In genomic region chr17:56729656-56730055, GRCm38 (mm10) we compare ENCODE assay signal across 21 mouse cellular contexts. TPM values are rescaled to one million over a fixed set of nuclear protein-coding genes. Genes with fewer than 3 reads are reported as not detected.
DNase-seq lines count a peak whose midpoint lies in the region; ATAC-seq lines count a peak whose summit lies in the region.
"Had no signal": no experiment of that assay in that cellular context is flagged by ENCODE, and none has a peak within 500 bp of the region (broad histone marks: within the 10 kb centered on the region; RNA-seq: fewer than 3 reads in every experiment).

No protein-coding gene starts in this region.

- H3K4me1 ChIP-seq in forebrain, embryonic 10.5 days, result peaks cover 48% of the 10 kb centered on the region
- peaks cover 5% of the 10 kb centered on the region; the same call in 1 of the 2 replicates for H3K4me1 ChIP-seq in forebrain, embryonic 16.5 days (replicated peaks; ENCODE audit: control insufficient read depth, insufficient read depth, low read length)
- H3K4me1 ChIP-seq in lung, embryonic 15.5 days, result peaks cover 22% of the 10 kb centered on the region
- H3K4me1 ChIP-seq in limb, embryonic 10.5 days, result peaks cover 40% of the 10 kb centered on the region

- H3K4me2 ChIP-seq in forebrain, embryonic 16.5 days (ENCODE audit: low read length), result no peak overlapping the region
- H3K4me2 ChIP-seq in lung, embryonic 15.5 days, result no peak overlapping the region
- H3K4me2 ChIP-seq: embryonic facial prominence, embryonic 13.5 days; embryonic facial prominence, embryonic 15.5 days; forebrain, embryonic 13.5 days; forebrain, embryonic 15.5 days had no signal

- no peak overlapping the region for H3K9ac ChIP-seq in forebrain, embryonic 16.5 days (replicated peaks; ENCODE audit: low read depth, low read length)
- no peak overlapping the region for H3K9ac ChIP-seq in lung, embryonic 15.5 days
- H3K9ac ChIP-seq: embryonic facial prominence, embryonic 13.5 days; embryonic facial prominence, embryonic 15.5 days; forebrain, embryonic 13.5 days; forebrain, embryonic 15.5 days had no signal

- H3K36me3 ChIP-seq in forebrain, embryonic 10.5 days (replicated peaks), result peaks cover 3% of the 10 kb centered on the region; the same call in 1 of the 2 replicates
- no peaks in the 10 kb centered on the region for H3K36me3 ChIP-seq in forebrain, embryonic 16.5 days (ENCODE audit: control insufficient read depth, insufficient read depth)
- H3K36me3 ChIP-seq in lung, embryonic 15.5 days, result no peaks in the 10 kb centered on the region
- H3K36me3 ChIP-seq in limb, embryonic 10.5 days, result peaks cover 10% of the 10 kb centered on the region; the same call in 1 of the 2 replicates
- H3K36me3 ChIP-seq: embryonic facial prominence, embryonic 15.5 days had no signal

- no peak for ATAC-seq in forebrain, embryonic 16.5 days
- ATAC-seq in lung, embryonic 15.5 days (ENCODE audit: borderline replicate concordance, extremely low read depth, low FRiP score, low TSS enrichment), result no peak
- ATAC-seq: activated CD4-positive, CD25-positive, alpha-beta regulatory T cell, adult 4 months; CD4-positive, CD25-positive, alpha-beta regulatory T cell, adult 4 months; Patski had no signal

- H3K9me3 ChIP-seq in forebrain, embryonic 10.5 days, result no peaks in the 10 kb centered on the region
- H3K9me3 ChIP-seq in forebrain, embryonic 16.5 days (ENCODE audit: control insufficient read depth, low read length), result no peaks in the 10 kb centered on the region; the same call in 1 of the 2 replicates
- H3K9me3 ChIP-seq in lung, embryonic 15.5 days, result no peaks in the 10 kb centered on the region
- H3K9me3 ChIP-seq in limb, embryonic 10.5 days (replicated peaks), result no peaks in the 10 kb centered on the region
- H3K9me3 ChIP-seq: embryonic facial prominence, embryonic 15.5 days; forebrain, embryonic 15.5 days; G1E had no signal

- 46% methylated on average over 2 of the region's 2 CpGs for WGBS in forebrain, embryonic 10.5 days
- WGBS in forebrain, embryonic 16.5 days, result 35% methylated on average over 2 of the region's 2 CpGs
- 62% methylated on average over 2 of the region's 2 CpGs for WGBS in lung, embryonic 15.5 days
- 65% methylated on average over 2 of the region's 2 CpGs for WGBS in limb, embryonic 10.5 days

- no peaks in the 10 kb centered on the region for H3K27me3 ChIP-seq in forebrain, embryonic 10.5 days (ENCODE audit: poor library complexity, severe bottlenecking)
- no peaks in the 10 kb centered on the region for H3K27me3 ChIP-seq in forebrain, embryonic 16.5 days (replicated peaks; ENCODE audit: control insufficient read depth, insufficient read depth, low read length)
- no peaks in the 10 kb centered on the region for H3K27me3 ChIP-seq in lung, embryonic 15.5 days
- peaks cover 17% of the 10 kb centered on the region for H3K27me3 ChIP-seq in limb, embryonic 10.5 days (ENCODE audit: low read depth, poor library complexity, severe bottlenecking)
- H3K27me3 ChIP-seq: embryonic facial prominence, embryonic 13.5 days; embryonic facial prominence, embryonic 15.5 days; forebrain, embryonic 13.5 days; forebrain, embryonic 15.5 days had no signal

- no peak for DNase-seq in forebrain, embryonic 10.5 days (ENCODE audit: extremely low spot score, low spot score)
- no peak for DNase-seq in lung, postnatal 10 days
- no peak for DNase-seq in limb, embryonic 10.5 days (ENCODE audit: low spot score)
- DNase-seq in adrenal gland, postnatal 14 days, result no peak
- DNase-seq: adrenal gland, adult 8-10 months; adrenal gland, postnatal 25 days; B cell, adult 2 months; cerebellum, adult 11 months; embryo, embryonic 11 days had no signal

- H3K4me3 ChIP-seq in forebrain, embryonic 10.5 days, result no peak overlapping the region
- H3K4me3 ChIP-seq in forebrain, embryonic 16.5 days (replicated peaks; ENCODE audit: low read length), result no peak overlapping the region
- H3K4me3 ChIP-seq in lung, embryonic 15.5 days, result no peak overlapping the region
- no peak overlapping the region for H3K4me3 ChIP-seq in limb, embryonic 10.5 days
- H3K4me3 ChIP-seq: embryonic facial prominence, embryonic 13.5 days; embryonic facial prominence, embryonic 15.5 days; erythroblast, embryonic 14.5 days; forebrain, embryonic 13.5 days; forebrain, embryonic 15.5 days had no signal

- peak overlapping the region; percentile 72 for H3K27ac ChIP-seq in forebrain, embryonic 10.5 days
- no peak overlapping the region for H3K27ac ChIP-seq in forebrain, embryonic 16.5 days (ENCODE audit: low read length)
- H3K27ac ChIP-seq in lung, embryonic 15.5 days, result 0 out of 2 replicates have a peak overlapping the region, but pooled peaks have one; percentile 12
- peak overlapping the region; percentile 63; the same call in 1 of the 2 replicates for H3K27ac ChIP-seq in limb, embryonic 10.5 days
- H3K27ac ChIP-seq: embryonic facial prominence, embryonic 13.5 days; embryonic facial prominence, embryonic 15.5 days; forebrain, embryonic 13.5 days; forebrain, embryonic 15.5 days had no signal

RNA-seq across cellular contexts. Expression of gene Vmac, which starts 11.8 kb away (rescaled TPM):
- polyA plus RNA-seq in forebrain, embryonic 10.5 days (2016; fragmentation: Nextera tagmentation; extraction: Ambion mirVana), result 11.1 and 12.2 TPM in 2 replicates
- 20.6 and 21.8 TPM in 2 replicates for polyA plus RNA-seq in forebrain, embryonic 16.5 days (2015; fragmentation: Nextera tagmentation; extraction: Ambion mirVana)
- polyA plus RNA-seq in lung, embryonic 15.5 days (2015; fragmentation: Nextera tagmentation; extraction: Ambion mirVana), result 13.6 and 16.2 TPM in 2 replicates
- 12.8 and 15.5 TPM in 2 replicates for polyA plus RNA-seq in limb, embryonic 10.5 days (2016; fragmentation: Nextera tagmentation; extraction: Ambion mirVana)
- 22.3 and 23.9 TPM in 2 replicates for total RNA-seq in adrenal gland, postnatal 14 days (2021)

RNA-seq across cellular contexts. Expression of gene Ndufa11, which starts 12.1 kb away (rescaled TPM):
- 366 and 374 TPM in 2 replicates for polyA plus RNA-seq in forebrain, embryonic 10.5 days (2016; fragmentation: Nextera tagmentation; extraction: Ambion mirVana)
- polyA plus RNA-seq in forebrain, embryonic 16.5 days (2015; fragmentation: Nextera tagmentation; extraction: Ambion mirVana), result 377 and 426 TPM in 2 replicates
- 465 and 491 TPM in 2 replicates for polyA plus RNA-seq in lung, embryonic 15.5 days (2015; fragmentation: Nextera tagmentation; extraction: Ambion mirVana)
- 425 and 437 TPM in 2 replicates for polyA plus RNA-seq in limb, embryonic 10.5 days (2016; fragmentation: Nextera tagmentation; extraction: Ambion mirVana)
- 382 and 386 TPM in 2 replicates for total RNA-seq in adrenal gland, postnatal 14 days (2021)

RNA-seq across cellular contexts. Expression of gene Nrtn, which starts 27.7 kb away (rescaled TPM):
- 3.2 and 3.5 TPM in 2 replicates for polyA plus RNA-seq in forebrain, embryonic 10.5 days (2016; fragmentation: Nextera tagmentation; extraction: Ambion mirVana)
- polyA plus RNA-seq in forebrain, embryonic 16.5 days (2015; fragmentation: Nextera tagmentation; extraction: Ambion mirVana), result 0.73 and 0.84 TPM in 2 replicates
- 9.4 and 9.5 TPM in 2 replicates for polyA plus RNA-seq in lung, embryonic 15.5 days (2015; fragmentation: Nextera tagmentation; extraction: Ambion mirVana)
- 10.8 and 12.7 TPM in 2 replicates for polyA plus RNA-seq in limb, embryonic 10.5 days (2016; fragmentation: Nextera tagmentation; extraction: Ambion mirVana)
- 4.5 and 4.8 TPM in 2 replicates for total RNA-seq in adrenal gland, postnatal 14 days (2021)
- total RNA-seq: common myeloid progenitor, adult 5-6 weeks; G1E had no signal
- polyA plus RNA-seq: activated CD4-positive, CD25-positive, alpha-beta regulatory T cell, adult 4 months; CD4-positive, CD25-positive, alpha-beta regulatory T cell, adult 4 months; G1E had no signal

RNA-seq across cellular contexts. Expression of gene Dus3l, which starts 34.9 kb away (rescaled TPM):
- polyA plus RNA-seq in forebrain, embryonic 10.5 days (2016; fragmentation: Nextera tagmentation; extraction: Ambion mirVana), result 46.0 and 46.2 TPM in 2 replicates
- 73.5 and 90.4 TPM in 2 replicates for polyA plus RNA-seq in forebrain, embryonic 16.5 days (2015; fragmentation: Nextera tagmentation; extraction: Ambion mirVana)
- 42.6 and 46.5 TPM in 2 replicates for polyA plus RNA-seq in lung, embryonic 15.5 days (2015; fragmentation: Nextera tagmentation; extraction: Ambion mirVana)
- polyA plus RNA-seq in limb, embryonic 10.5 days (2016; fragmentation: Nextera tagmentation; extraction: Ambion mirVana), result 46.0 and 50.3 TPM in 2 replicates
- total RNA-seq in adrenal gland, postnatal 14 days (2021), result 29.1 and 37.2 TPM in 2 replicates

RNA-seq across cellular contexts. Expression of gene Prr22, which starts 40.4 kb away (rescaled TPM):
- 1.8 and 1.9 TPM in 2 replicates for polyA plus RNA-seq in forebrain, embryonic 10.5 days (2016; fragmentation: Nextera tagmentation; extraction: Ambion mirVana)
- 0.96 and 1.0 TPM in 2 replicates for polyA plus RNA-seq in forebrain, embryonic 16.5 days (2015; fragmentation: Nextera tagmentation; extraction: Ambion mirVana)
- polyA plus RNA-seq in lung, embryonic 15.5 days (2015; fragmentation: Nextera tagmentation; extraction: Ambion mirVana), result 1.0 and 1.2 TPM in 2 replicates
- polyA plus RNA-seq in limb, embryonic 10.5 days (2016; fragmentation: Nextera tagmentation; extraction: Ambion mirVana), result 1.5 and 2.2 TPM in 2 replicates
- 0.30 and 1.0 TPM in 2 replicates for total RNA-seq in adrenal gland, postnatal 14 days (2021)
- total RNA-seq: common myeloid progenitor, adult 5-6 weeks had no signal
